Mouse (Mus musculus) heart, adult 2 months (tissue): ENCODE results near the gene Ttll1. TPM values are rescaled to one million over a fixed set of nuclear protein-coding genes. Genes with fewer than 3 reads are reported as not detected.

Source experiments
- DNase-seq, 2 experiments: peaks; one replicate each; pipeline ENCODE4 v3.0.0; 2021
- H3K27ac ChIP-seq: fragments of 200-600 bp; 2 replicates; pipeline ENCODE4 v1.8.1; 2022
- H3K27me3 ChIP-seq: fragments of 200-500 bp; 2 replicates; pipeline ENCODE4 v1.6.1; 2012; ENCODE audit warnings: mild to moderate bottlenecking, low read length, inconsistent platforms, mixed read lengths; ENCODE audit not compliant: control insufficient read depth, insufficient read depth
- H3K36me3 ChIP-seq: fragments of 200-500 bp; 2 replicates; pipeline ENCODE4 v1.6.1; 2012; ENCODE audit warnings: low read length, inconsistent platforms; ENCODE audit not compliant: control insufficient read depth, insufficient read depth
- H3K4me1 ChIP-seq: fragments of 200-500 bp; 2 replicates; pipeline ENCODE4 v1.6.1; 2011; ENCODE audit warnings: low read length; ENCODE audit not compliant: control insufficient read depth, insufficient read depth
- H3K4me3 ChIP-seq: fragments of 200-600 bp; 2 replicates; pipeline ENCODE4 v1.8.1; 2022
- H3K79me2 ChIP-seq: fragments of 200-500 bp; replicated peaks from 2 replicates; pipeline ENCODE4 v1.6.1; 2012; ENCODE audit warnings: mild to moderate bottlenecking, inconsistent platforms, low read length, moderate library complexity, mixed read lengths; ENCODE audit not compliant: control insufficient read depth, insufficient read depth
- H3K9ac ChIP-seq: fragments of 200-500 bp; 2 replicates; pipeline ENCODE4 v1.6.1; 2012; ENCODE audit warnings: low read depth, mild to moderate bottlenecking, control low read depth, inconsistent platforms, low read length, mixed read lengths
- CTCF ChIP-seq: fragments of 200-600 bp; IDR thresholded peaks from 2 replicates; pipeline ENCODE4 v1.8.1; 2022; ENCODE audit warnings: antibody characterized with exemption, mild to moderate bottlenecking, moderate library complexity
- EP300 ChIP-seq: fragments of 200-500 bp; IDR thresholded peaks from 2 replicates; pipeline ENCODE4 v1.6.1; 2011; ENCODE audit warnings: low read depth, low read length, control low read depth; ENCODE audit not compliant: insufficient read depth
- POLR2A ChIP-seq: fragments of 200-500 bp; IDR thresholded peaks from 2 replicates; pipeline ENCODE4 v1.6.1; 2011; ENCODE audit warnings: mild to moderate bottlenecking, low read depth, low read length, control low read depth; ENCODE audit not compliant: insufficient read depth
- WGBS: fragments of 180-500 bp; shearing (Covaris S2); methylation state at CpG from one replicate; pipeline ENCODE4 v1.1.7; 2018; 5-methylcytosine and 5-hydroxymethylcytosine counted together
- intact Hi-C: fragments of 180-260 bp; cut with DNase I; formaldehyde crosslinking; loops from one replicate; pipeline ENCODE4 v1.15.1; 2025
- polyA plus RNA-seq: library from polyadenylated mRNA; depleted of rRNA; stranded (reverse); fragments of >200 nt; gene quantifications from 2 replicates; pipeline ENCODE4 v1.2.3, GENCODE M21; 2012
- total RNA-seq, 2 experiments: library from RNA; stranded (reverse); gene quantifications; 2 replicates each; pipeline ENCODE4 v1.2.3; 2021

Ttll1 gene
- total and polyA plus RNA-seq, 3 experiments: 37.6 to 62.9 (median 52.1) TPM

- WGBS: 93% methylated on average over 10 of the region's 10 CpGs
- Histone ChIP-seq H3K4me1 (peaks cover 7% of the 10 kb centered on the region; the same call in 1 of the 2 replicates), H3K79me2 (no peaks in the 10 kb centered on the region), H3K36me3 (no peaks in the 10 kb centered on the region), H3K27me3 (no peaks in the 10 kb centered on the region), H3K4me3 (no peak overlapping the region), H3K9ac (no peak overlapping the region), H3K27ac (no peak overlapping the region)
- DNase-seq: no peak
- no peak for TF ChIP-seq CTCF
- TF ChIP-seq POLR2A: no peak
- no peak for TF ChIP-seq EP300
- intact Hi-C loops: no loop called here
Measured at GRCm38 (mm10) chr15:83484311-83484710, 26.4 kb downstream of the Ttll1 start.

- no peaks in the 10 kb centered on the region for H3K79me2 ChIP-seq
- no peak overlapping the region for H3K9ac ChIP-seq
- H3K36me3 ChIP-seq: no peaks in the 10 kb centered on the region
- no peaks in the 10 kb centered on the region for H3K27me3 ChIP-seq
- TF ChIP-seq CTCF: peak; percentile 64
- TF ChIP-seq EP300: no peak
- no peak for TF ChIP-seq POLR2A
- 47% methylated on average over 2 of the region's 2 CpGs for WGBS
- H3K4me3 ChIP-seq: no peak overlapping the region
- peaks cover 7% of the 10 kb centered on the region; the same call in 1 of the 2 replicates for H3K4me1 ChIP-seq
- peak in 1 of 2 experiments; percentile 26 for DNase-seq
- intact Hi-C loops: no loop called here
- no peak overlapping the region for H3K27ac ChIP-seq
Measured at GRCm38 (mm10) chr15:83483482-83483881, 27.2 kb downstream of the Ttll1 start.

DNA sequence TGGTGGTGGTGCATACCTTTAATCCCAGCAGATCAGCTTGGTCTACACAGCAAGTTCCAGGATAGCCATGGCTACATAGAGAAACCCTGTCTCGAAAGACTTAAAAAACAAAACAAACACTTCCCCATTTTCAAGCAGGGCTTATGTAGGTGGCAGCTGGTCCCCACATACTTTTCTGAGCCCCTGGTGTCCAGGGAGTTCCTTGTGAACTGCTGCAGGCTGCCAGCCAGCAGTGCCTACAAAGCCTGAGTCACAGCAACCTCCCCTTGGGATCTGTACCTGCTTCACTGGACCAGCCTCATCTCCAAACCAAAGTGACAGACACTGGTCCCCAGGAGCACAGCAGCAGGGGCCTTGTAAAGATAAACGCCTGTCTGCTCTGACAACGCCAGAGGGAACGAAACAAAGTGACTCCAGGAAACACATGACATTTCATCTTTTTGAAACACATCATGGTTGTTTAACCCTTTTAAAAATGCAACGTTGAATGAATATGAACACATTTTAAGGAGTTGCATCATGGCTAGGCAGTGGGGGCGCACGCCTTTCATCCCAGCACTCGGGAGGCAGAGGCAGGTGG lies 28.0 kb downstream of the Ttll1 start:
- Histone ChIP-seq H3K79me2 (no peaks in the 10 kb centered on the region), H3K9ac (no peak overlapping the region), H3K4me1 (peaks cover 4% of the 10 kb centered on the region; the same call in 1 of the 2 replicates), H3K4me3 (no peak overlapping the region), H3K27me3 (no peaks in the 10 kb centered on the region), H3K36me3 (no peaks in the 10 kb centered on the region), H3K27ac (no peak overlapping the region)
- DNase-seq: no peak
- TF ChIP-seq CTCF (no peak), EP300 (no peak)
- intact Hi-C loops: no loop called here
- WGBS: 80% methylated on average over 8 of the region's 8 CpGs

DNA sequence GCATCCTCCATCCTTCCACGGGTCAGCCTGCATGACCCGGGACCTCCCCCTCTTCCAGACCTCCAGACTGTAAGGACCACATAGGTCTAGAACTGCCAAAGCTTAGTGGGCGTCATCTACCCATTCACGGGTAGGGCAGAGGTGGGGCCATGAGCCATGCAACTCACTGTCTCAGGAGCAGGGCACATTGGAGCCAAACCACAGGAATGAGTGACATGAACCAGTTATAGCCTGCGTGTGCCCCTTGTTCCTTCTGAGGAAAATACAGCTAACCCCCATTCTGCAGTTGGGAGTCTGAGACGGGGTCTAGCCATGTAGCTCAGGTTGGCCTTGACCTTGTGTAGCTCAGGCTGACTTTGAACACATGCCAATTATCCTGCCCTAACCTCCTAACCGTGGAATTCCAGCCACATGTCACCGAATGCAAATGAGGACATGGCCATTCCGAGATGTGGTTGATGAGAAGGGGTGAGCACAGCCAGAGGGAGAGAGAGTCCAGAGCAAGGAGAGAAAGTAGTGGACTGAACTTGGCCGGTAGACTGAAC lies 29.4 kb downstream of the Ttll1 start:
- no peaks in the 10 kb centered on the region for H3K27me3 ChIP-seq
- no peak overlapping the region for H3K27ac ChIP-seq
- TF ChIP-seq EP300 (no peak), CTCF (no peak), POLR2A (no peak)
- DNase-seq: no peak
- H3K79me2 ChIP-seq: no peaks in the 10 kb centered on the region
- WGBS: 68% methylated on average over 10 of the region's 10 CpGs
- no peaks in the 10 kb centered on the region for H3K36me3 ChIP-seq
- no peaks in the 10 kb centered on the region for H3K4me1 ChIP-seq
- H3K4me3 ChIP-seq: no peak overlapping the region
- H3K9ac ChIP-seq: no peak overlapping the region
- intact Hi-C loops: no loop called here

DNA sequence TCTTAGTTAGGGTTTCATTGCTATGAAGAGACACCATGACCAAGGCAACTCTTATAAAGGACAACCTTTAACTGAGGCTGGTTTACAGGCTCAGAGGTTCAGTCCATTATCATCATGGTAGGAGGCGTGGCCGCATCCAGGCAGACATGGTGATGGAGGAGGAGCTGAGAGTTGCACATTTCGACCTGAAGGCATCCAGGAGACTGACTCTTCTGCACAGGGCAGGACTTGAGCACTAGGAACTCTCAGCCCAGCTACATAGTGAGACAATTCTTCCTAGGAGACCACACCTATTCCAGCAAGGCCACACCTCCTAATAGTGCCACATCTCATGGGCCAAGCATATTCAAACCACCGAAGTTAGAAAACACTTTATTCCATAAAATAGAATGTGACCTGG lies 30.9 kb downstream of the Ttll1 start:
- TF ChIP-seq EP300 (no peak), CTCF (no peak), POLR2A (no peak)
- H3K27ac ChIP-seq: no peak overlapping the region
- no peaks in the 10 kb centered on the region for H3K36me3 ChIP-seq
- H3K4me3 ChIP-seq: no peak overlapping the region
- no peak overlapping the region for H3K9ac ChIP-seq
- no peaks in the 10 kb centered on the region for H3K79me2 ChIP-seq
- 92% methylated on average over 4 of the region's 4 CpGs for WGBS
- H3K27me3 ChIP-seq: no peaks in the 10 kb centered on the region
- DNase-seq: no peak
- H3K4me1 ChIP-seq: no peaks in the 10 kb centered on the region
- intact Hi-C loops: loop anchor here (10.0 kb wide), 1 partner anchor 65 kb away; no protein-coding TSS in a partner anchor

DNA sequence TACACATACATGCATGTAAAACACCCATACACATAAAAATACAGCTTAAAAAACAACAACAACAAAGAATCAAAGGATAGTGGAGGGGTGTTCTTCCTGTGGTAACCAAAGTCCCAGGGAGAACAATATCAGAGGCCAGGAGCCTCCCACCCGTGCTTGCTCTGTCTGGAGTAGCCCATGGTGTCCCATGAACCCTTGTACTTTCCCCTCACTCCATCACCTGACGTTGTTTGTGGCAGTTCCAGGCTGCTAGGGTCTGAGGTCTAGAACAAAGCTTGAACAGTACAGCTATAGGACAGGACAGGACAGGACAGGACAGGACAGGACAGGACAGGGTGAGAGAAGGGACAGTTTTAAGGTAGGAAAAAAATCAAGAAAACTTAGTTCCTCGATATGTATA lies 32.6 kb downstream of the Ttll1 start:
- Histone ChIP-seq H3K4me3 (no peak overlapping the region), H3K27ac (no peak overlapping the region)
- 71% methylated on average over 3 of the region's 3 CpGs for WGBS

More for the DNA sequence above, 32.6 kb downstream of the Ttll1 start:
- Histone ChIP-seq H3K4me1 (peaks cover 11% of the 10 kb centered on the region), H3K9ac (no peak overlapping the region), H3K79me2 (no peaks in the 10 kb centered on the region), H3K27me3 (no peaks in the 10 kb centered on the region), H3K36me3 (no peaks in the 10 kb centered on the region)
- no peak for DNase-seq
- no peak for TF ChIP-seq POLR2A
- no peak for TF ChIP-seq CTCF
- TF ChIP-seq EP300: no peak
- intact Hi-C loops: loop anchor here (10.0 kb wide), 1 partner anchor 63 kb away; no protein-coding TSS in a partner anchor
